Mouse (Mus musculus): ENCODE measurements around the gene Zfp462. TPM values are rescaled to one million over a fixed set of nuclear protein-coding genes. Genes with fewer than 3 reads are reported as not detected.

The Zfp462 gene
- polyA plus RNA-seq, 1 experiment, result 16.6 TPM

DNA sequence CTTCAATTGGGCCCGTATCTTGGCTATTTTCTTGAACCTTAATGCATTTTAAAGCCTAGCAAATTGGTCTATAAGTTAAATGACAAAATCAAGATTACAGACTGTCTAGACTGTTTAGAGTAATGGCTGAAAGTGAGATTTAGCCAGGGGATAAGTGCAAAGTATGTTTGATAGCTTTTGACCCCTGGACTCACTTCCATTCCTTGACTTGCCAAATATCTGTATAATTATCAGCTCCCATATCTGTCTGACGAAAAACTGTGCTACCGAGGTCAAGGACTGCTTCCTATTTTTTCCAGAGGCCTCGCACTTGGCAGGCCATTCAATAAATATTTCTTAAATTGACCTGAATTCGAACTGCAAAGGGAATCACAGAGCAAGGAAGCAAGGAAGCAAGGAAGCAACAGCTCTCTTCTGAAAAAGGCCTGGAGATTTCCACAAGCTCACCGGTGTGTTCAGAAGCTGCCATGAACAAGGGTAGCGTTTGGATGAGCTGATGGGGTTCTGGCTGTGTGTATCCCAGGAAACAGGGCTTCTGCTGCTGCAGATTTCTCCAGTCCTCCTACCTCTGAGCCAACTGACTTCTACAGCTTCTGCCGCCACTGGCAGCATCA lies 87.6 kb downstream of the Zfp462 start:
- TF ChIP-seq CTCF (IDR thresholded peaks at IDR 0.05; ENCODE audit: extremely low read depth, insufficient read depth, low read length) (no peak), POLR2A (IDR thresholded peaks at IDR 0.05; ENCODE audit: extremely low read depth, insufficient read depth, low read length) (no peak)
- Histone ChIP-seq H3K4me1 (ENCODE audit: control insufficient read depth, insufficient read depth, low read length) (no peaks in the 10 kb centered on the region), H3K4me3 (ENCODE audit: insufficient read depth, low read length) (no peak overlapping the region), H3K27ac (ENCODE audit: insufficient read depth, low read length) (no peak overlapping the region)

DNA sequence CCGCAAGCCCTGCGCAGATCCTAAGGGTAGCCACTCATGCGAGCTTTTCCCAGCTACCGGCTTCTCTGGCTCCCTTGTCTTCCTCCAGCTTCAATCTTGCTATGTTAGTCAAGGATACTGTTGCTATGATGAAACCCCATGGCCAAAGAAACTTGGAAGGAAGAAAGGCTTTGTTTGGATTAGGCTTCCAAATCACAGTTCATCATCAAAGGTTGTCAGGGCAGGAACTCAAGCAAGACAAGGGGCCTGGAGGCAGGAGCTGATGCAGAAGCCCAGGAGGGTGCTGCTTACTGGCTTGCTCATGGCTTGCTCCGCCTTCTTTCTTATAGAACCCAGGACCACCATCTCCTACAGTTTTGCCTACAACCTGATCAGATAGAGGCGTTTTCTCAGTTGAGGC lies 88.6 kb downstream of the Zfp462 start:
- Histone ChIP-seq H3K4me1 (ENCODE audit: control insufficient read depth, insufficient read depth, low read length) (no peaks in the 10 kb centered on the region), H3K4me3 (ENCODE audit: insufficient read depth, low read length) (no peak overlapping the region), H3K27ac (ENCODE audit: insufficient read depth, low read length) (no peak overlapping the region)
- TF ChIP-seq POLR2A (IDR thresholded peaks at IDR 0.05; ENCODE audit: extremely low read depth, insufficient read depth, low read length) (no peak), CTCF (IDR thresholded peaks at IDR 0.05; ENCODE audit: extremely low read depth, insufficient read depth, low read length) (no peak)

DNA sequence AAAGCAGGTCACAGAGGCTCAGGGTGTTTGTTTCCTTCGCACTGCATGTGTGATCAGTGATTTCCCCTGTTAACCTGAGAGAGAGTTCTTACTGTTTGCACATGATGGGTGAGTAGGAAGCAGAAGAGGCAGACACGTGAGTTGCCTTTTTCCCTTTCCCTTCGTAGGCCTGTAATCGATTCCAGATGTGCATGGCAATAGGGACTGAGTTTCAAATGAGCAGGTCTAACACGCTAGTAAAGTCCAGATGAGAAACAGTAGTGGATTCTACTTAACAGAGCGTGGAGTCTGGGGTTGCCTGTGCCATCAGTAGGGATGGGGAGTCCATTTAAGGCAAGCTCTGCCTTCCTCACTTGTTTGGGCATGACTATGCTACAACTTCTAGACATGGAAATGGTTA lies 93.3 kb downstream of the Zfp462 start:
- H3K4me3 ChIP-seq (ENCODE audit: insufficient read depth, low read length), result no peak overlapping the region
- TF ChIP-seq CTCF (IDR thresholded peaks at IDR 0.05; ENCODE audit: extremely low read depth, insufficient read depth, low read length), result no peak
- no peak for TF ChIP-seq POLR2A (IDR thresholded peaks at IDR 0.05; ENCODE audit: extremely low read depth, insufficient read depth, low read length)
- peaks cover 7% of the 10 kb centered on the region for H3K4me1 ChIP-seq (ENCODE audit: control insufficient read depth, insufficient read depth, low read length)
- H3K27ac ChIP-seq (ENCODE audit: insufficient read depth, low read length), result no peak overlapping the region

DNA sequence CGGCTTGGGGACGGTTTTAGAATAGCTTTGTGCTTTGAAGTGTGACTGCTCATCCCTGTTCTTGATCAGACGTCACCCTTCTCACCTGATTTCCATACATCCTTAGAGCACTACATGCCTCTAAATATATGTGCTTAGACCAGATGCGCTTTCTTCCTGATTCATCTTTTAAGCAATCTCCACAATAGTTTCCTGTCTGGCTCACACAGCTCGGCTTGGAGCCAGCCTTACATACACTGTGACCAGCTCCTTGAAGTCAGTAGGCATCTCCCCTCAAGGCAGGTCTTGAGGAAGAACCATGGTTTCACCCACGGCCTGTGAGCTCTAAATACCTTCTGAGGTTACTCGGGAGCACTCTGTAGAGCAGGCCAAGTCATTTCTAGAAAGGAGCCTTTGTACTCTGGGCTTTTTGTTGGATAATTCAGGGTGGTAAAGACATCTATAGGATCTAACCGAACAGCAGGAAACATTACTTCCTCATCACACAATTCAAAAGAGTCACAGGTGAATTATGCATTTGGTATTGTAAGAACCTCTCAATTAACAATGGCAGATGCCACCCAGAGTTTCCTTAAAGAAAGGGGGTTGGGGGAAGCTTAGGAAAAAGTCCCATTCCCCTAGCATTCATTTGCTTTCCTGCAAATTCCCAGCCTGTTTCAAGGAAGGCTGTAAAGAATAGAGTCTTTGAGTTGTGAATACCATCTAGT lies 95.6 kb downstream of the Zfp462 start:
- Histone ChIP-seq H3K27ac (ENCODE audit: insufficient read depth, low read length) (no peak overlapping the region), H3K4me1 (ENCODE audit: control insufficient read depth, insufficient read depth, low read length) (peaks cover 7% of the 10 kb centered on the region), H3K4me3 (ENCODE audit: insufficient read depth, low read length) (no peak overlapping the region)
- TF ChIP-seq CTCF (IDR thresholded peaks at IDR 0.05; ENCODE audit: extremely low read depth, insufficient read depth, low read length) (no peak), POLR2A (IDR thresholded peaks at IDR 0.05; ENCODE audit: extremely low read depth, insufficient read depth, low read length) (no peak)

DNA sequence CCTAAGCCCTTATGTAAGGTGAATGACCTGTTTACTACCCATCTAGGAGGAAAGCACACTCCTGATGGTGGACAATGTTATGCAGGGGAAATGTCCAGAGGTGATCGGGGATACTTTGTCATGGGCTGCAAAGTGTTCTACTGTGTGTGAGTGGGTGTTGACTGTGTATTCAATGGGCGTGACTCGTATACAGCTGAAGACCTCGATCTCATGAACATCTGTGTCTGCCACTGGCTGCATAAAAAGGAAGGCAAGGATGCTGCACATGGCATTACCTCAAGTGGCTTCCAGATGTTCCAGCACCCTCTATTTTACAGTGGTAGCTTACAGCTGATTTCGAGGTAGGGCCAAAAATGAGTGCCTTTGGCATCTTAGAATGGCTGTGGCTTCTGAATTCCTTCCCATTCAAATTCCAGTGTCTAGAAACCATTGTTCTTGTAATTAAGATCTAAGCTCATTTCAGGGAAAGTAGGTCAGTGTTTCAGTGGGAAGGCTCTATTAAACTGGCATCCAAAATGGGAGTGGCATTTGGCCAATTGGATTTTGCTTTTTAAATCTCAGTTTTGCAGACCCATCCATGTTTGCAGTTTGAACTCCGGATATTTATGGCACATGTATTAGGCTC lies 96.4 kb downstream of the Zfp462 start:
- Histone ChIP-seq H3K27ac (ENCODE audit: insufficient read depth, low read length) (no peak overlapping the region), H3K4me1 (ENCODE audit: control insufficient read depth, insufficient read depth, low read length) (peaks cover 7% of the 10 kb centered on the region), H3K4me3 (ENCODE audit: insufficient read depth, low read length) (no peak overlapping the region)
- TF ChIP-seq POLR2A (IDR thresholded peaks at IDR 0.05; ENCODE audit: extremely low read depth, insufficient read depth, low read length), result no peak
- no peak for TF ChIP-seq CTCF (IDR thresholded peaks at IDR 0.05; ENCODE audit: extremely low read depth, insufficient read depth, low read length)

DNA sequence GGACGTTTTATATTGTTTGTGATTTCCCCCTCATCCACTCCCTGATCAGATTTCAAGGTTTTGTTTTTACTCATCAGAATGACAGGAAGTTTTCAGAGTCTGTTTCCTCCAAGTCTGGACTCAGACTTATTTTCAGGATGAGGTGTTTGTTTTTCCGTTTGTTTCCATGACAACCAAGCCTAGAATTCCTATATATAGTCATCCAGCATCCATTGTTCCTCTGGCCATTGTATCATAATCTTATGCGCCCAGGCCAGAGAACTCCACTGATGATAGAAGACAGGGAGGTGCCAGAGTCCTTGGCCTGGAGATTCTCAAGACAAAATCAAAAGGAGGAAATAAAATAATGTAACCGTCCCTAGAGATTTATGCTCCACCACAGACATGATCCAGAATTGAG lies 97.7 kb downstream of the Zfp462 start:
- Histone ChIP-seq H3K27ac (ENCODE audit: insufficient read depth, low read length) (no peak overlapping the region), H3K4me3 (ENCODE audit: insufficient read depth, low read length) (no peak overlapping the region), H3K4me1 (ENCODE audit: control insufficient read depth, insufficient read depth, low read length) (peaks cover 7% of the 10 kb centered on the region)
- TF ChIP-seq CTCF (IDR thresholded peaks at IDR 0.05; ENCODE audit: extremely low read depth, insufficient read depth, low read length), result no peak
- no peak for TF ChIP-seq POLR2A (IDR thresholded peaks at IDR 0.05; ENCODE audit: extremely low read depth, insufficient read depth, low read length)

DNA sequence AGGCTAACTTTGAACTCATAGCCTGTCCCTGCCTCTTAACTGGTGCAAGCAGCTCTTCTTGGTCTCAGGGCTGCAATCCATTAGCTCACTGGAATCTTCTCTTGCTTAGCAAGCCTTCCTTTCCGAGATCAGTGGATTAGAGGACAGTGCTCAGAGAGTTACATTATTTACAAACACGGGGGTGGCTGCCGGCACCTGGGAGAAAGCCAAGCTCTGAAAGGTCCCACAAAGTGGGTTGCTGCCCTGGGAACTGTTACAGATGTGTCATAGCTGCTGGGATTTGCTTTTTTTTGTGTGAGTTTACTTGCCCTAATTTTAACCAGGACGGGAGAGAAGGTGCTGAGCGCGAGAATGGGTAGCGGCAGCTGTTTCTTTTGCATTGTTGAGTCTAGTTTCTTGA lies 102.4 kb downstream of the Zfp462 start:
- Histone ChIP-seq H3K27ac (ENCODE audit: insufficient read depth, low read length) (no peak overlapping the region), H3K4me1 (ENCODE audit: control insufficient read depth, insufficient read depth, low read length) (peaks cover 8% of the 10 kb centered on the region; the same call in 1 of the 2 replicates)
- no peak for TF ChIP-seq CTCF (IDR thresholded peaks at IDR 0.05; ENCODE audit: extremely low read depth, insufficient read depth, low read length)
- no peak for TF ChIP-seq POLR2A (IDR thresholded peaks at IDR 0.05; ENCODE audit: extremely low read depth, insufficient read depth, low read length)

DNA sequence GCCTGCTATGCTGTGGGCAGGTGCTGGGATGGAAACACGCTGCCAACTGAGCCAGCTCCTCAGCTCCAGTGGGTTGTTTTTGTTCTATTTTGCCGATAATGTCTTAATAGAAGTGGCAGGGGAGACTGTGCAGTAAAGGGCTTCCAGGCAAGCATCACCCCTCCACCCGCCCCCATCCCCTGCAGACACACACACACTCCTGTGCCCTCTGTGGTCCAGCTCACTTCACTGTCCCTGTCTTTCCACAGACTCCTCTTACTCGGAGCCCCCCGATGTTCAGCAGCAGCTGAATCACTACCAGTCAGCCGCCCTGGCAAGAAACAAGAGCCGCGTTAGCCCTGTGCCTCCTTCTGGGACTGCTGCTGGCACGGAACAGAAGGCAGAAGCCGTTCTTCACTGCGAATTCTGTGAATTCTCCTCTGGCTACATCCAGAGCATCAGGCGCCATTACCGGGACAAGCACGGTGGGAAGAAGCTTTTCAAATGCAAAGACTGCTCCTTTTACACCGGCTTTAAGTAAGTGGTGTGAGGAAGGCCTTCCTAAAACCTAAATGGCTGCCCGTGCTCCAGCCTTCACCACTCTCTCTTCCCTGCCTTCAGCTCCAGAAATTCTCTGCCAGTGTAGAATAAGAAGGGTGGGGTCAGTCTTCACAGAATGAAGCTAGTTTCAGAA lies 105.2 kb downstream of the Zfp462 start:
- peaks cover 8% of the 10 kb centered on the region; the same call in 1 of the 2 replicates for H3K4me1 ChIP-seq (ENCODE audit: control insufficient read depth, insufficient read depth, low read length)
- H3K27ac ChIP-seq (ENCODE audit: insufficient read depth, low read length), result peak overlapping the region; percentile 72; the same call in 1 of the 2 replicates
- H3K4me3 ChIP-seq (ENCODE audit: insufficient read depth, low read length), result no peak overlapping the region
- TF ChIP-seq CTCF (IDR thresholded peaks at IDR 0.05; ENCODE audit: extremely low read depth, insufficient read depth, low read length), result no peak
- TF ChIP-seq POLR2A (IDR thresholded peaks at IDR 0.05; ENCODE audit: extremely low read depth, insufficient read depth, low read length), result no peak

More for the DNA sequence above, 102.4 kb downstream of the Zfp462 start:
- no peak overlapping the region for H3K4me3 ChIP-seq (ENCODE audit: insufficient read depth, low read length)

DNA sequence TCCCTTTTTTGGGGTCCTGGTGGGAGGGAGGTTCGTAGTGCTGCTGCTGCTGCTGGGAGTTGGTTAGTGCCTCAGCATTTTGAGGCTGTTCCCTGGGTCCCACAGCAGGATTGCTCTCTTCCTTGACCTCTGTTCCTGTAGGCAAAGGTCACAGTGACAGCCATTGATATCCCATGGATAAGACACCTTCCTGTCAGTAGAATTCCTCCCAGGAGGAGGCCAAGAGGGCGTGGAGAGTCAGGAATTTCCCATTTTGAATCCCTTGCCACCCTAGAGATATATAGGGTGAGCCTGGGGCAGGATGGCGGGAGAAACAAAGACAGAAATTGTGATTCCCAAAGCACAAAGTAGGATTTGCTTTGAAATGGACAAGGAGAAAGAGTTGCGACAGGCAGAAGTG lies 106.5 kb downstream of the Zfp462 start:
- TF ChIP-seq CTCF (IDR thresholded peaks at IDR 0.05; ENCODE audit: extremely low read depth, insufficient read depth, low read length) (no peak), POLR2A (IDR thresholded peaks at IDR 0.05; ENCODE audit: extremely low read depth, insufficient read depth, low read length) (no peak)
- no peak overlapping the region for H3K4me3 ChIP-seq (ENCODE audit: insufficient read depth, low read length)
- H3K27ac ChIP-seq (ENCODE audit: insufficient read depth, low read length), result no peak overlapping the region
- peaks cover 8% of the 10 kb centered on the region; the same call in 1 of the 2 replicates for H3K4me1 ChIP-seq (ENCODE audit: control insufficient read depth, insufficient read depth, low read length)
